In the genomic region with DNA sequence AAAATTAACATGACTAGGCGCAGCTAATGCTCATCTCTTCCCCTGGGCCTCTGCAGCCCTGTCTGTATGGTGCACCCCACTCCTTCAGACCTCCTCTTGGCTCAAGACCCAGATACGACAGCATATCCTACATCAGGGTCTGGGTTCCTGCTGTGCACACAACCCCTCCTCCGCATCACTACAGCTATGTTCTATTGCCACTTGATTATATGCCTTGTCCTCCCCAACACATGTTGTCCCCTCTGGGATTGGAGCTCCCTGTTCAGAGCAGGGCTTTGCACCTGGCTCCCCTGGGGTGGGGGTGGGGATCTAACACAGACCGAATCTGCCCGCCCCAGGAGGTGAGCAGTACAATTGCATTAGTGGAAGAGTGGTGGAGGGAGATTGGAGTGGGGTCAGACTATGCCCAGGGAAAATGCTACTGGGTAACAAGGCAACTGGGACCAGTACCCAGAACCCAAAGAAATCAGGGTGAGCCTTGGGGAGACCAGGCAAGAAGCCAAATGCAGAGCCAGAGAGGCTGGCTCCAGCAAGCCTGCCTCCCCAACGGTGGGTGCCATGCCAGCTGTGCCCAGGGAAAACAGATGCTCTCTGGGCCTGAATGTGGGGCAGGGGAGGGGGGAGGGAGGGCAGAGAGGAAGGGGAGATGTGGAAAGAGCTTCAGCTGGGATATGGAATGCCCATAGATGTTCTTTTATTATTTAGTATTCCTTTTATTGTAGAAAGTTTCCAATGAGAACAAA, we compare ENCODE assay signal across 15 mouse cellular contexts. TPM values are rescaled to one million over a fixed set of nuclear protein-coding genes. Genes with fewer than 3 reads are reported as not detected.
DNase-seq lines count a peak whose midpoint lies in the region; ATAC-seq lines count a peak whose summit lies in the region.
"Had no signal": no experiment of that assay in that cellular context is flagged by ENCODE, and none has a peak within 500 bp of the region (broad histone marks: within the 10 kb centered on the region; RNA-seq: fewer than 3 reads in every experiment).

No protein-coding gene starts in this region.

- WGBS in forebrain, embryonic 12.5 days = 55% methylated on average over 6 of the region's 6 CpGs
- WGBS in forebrain, embryonic 11.5 days = 64% methylated on average over 6 of the region's 6 CpGs
- 41% methylated on average over 6 of the region's 6 CpGs for WGBS in hindbrain, embryonic 13.5 days
- 43% methylated on average over 6 of the region's 6 CpGs for WGBS in midbrain, embryonic 15.5 days

- H3K4me1 ChIP-seq in forebrain, embryonic 12.5 days = peaks cover 37% of the 10 kb centered on the region
- no peaks in the 10 kb centered on the region for H3K4me1 ChIP-seq in forebrain, embryonic 11.5 days (replicated peaks; ENCODE audit: control insufficient read depth, insufficient read depth, low read length)
- peaks cover 44% of the 10 kb centered on the region for H3K4me1 ChIP-seq in hindbrain, embryonic 13.5 days (replicated peaks)
- peaks cover 13% of the 10 kb centered on the region for H3K4me1 ChIP-seq in midbrain, embryonic 15.5 days
- H3K4me1 ChIP-seq: liver, embryonic 15.5 days had no signal

- no peak overlapping the region for H3K4me2 ChIP-seq in forebrain, embryonic 12.5 days
- no peak overlapping the region for H3K4me2 ChIP-seq in forebrain, embryonic 11.5 days (ENCODE audit: low read depth, low read length, severe bottlenecking)
- no peak overlapping the region for H3K4me2 ChIP-seq in hindbrain, embryonic 13.5 days
- no peak overlapping the region for H3K4me2 ChIP-seq in midbrain, embryonic 15.5 days
- H3K4me2 ChIP-seq: liver, embryonic 15.5 days had no signal

- no peak overlapping the region for H3K4me3 ChIP-seq in forebrain, embryonic 12.5 days (replicated peaks)
- H3K4me3 ChIP-seq in forebrain, embryonic 11.5 days (ENCODE audit: low read depth, low read length) = no peak overlapping the region
- H3K4me3 ChIP-seq in hindbrain, embryonic 13.5 days = no peak overlapping the region
- no peak overlapping the region for H3K4me3 ChIP-seq in midbrain, embryonic 15.5 days
- H3K4me3 ChIP-seq: gastrocnemius, adult 2 months; liver, embryonic 15.5 days had no signal

- no peak for DNase-seq in forebrain, embryonic 11.5 days (ENCODE audit: low spot score)
- DNase-seq in MN1 (ENCODE audit: low spot score) = peak; percentile 61
- DNase-seq in thymus, postnatal 25 days = no peak
- no peak for DNase-seq in gastrocnemius, postnatal 36 days
- DNase-seq in heart, adult 11 months = no peak
- DNase-seq: cerebellum, adult 9-11 months; gastrocnemius, adult 2 months; right cerebral cortex, postnatal 25 days had no signal

- H3K27me3 ChIP-seq in forebrain, embryonic 12.5 days = no peaks in the 10 kb centered on the region
- no peaks in the 10 kb centered on the region for H3K27me3 ChIP-seq in forebrain, embryonic 11.5 days (ENCODE audit: control insufficient read depth, insufficient read depth, low read length)
- no peaks in the 10 kb centered on the region for H3K27me3 ChIP-seq in hindbrain, embryonic 13.5 days
- H3K27me3 ChIP-seq in midbrain, embryonic 15.5 days (replicated peaks) = no peaks in the 10 kb centered on the region
- H3K27me3 ChIP-seq: liver, embryonic 15.5 days had no signal

- peak overlapping the region; percentile 75 for H3K27ac ChIP-seq in forebrain, embryonic 12.5 days
- no peak overlapping the region for H3K27ac ChIP-seq in forebrain, embryonic 11.5 days (ENCODE audit: low read depth, low read length)
- H3K27ac ChIP-seq in hindbrain, embryonic 13.5 days = peak overlapping the region; percentile 69
- no peak overlapping the region for H3K27ac ChIP-seq in midbrain, embryonic 15.5 days
- H3K27ac ChIP-seq: gastrocnemius, adult 2 months; liver, embryonic 15.5 days; stomach, postnatal 0 days had no signal

- peaks cover 6% of the 10 kb centered on the region; the same call in 1 of the 2 replicates for H3K36me3 ChIP-seq in forebrain, embryonic 12.5 days (replicated peaks)
- H3K36me3 ChIP-seq in forebrain, embryonic 11.5 days (ENCODE audit: control insufficient read depth, insufficient read depth, low read length) = no peaks in the 10 kb centered on the region; the same call in 1 of the 2 replicates
- no peaks in the 10 kb centered on the region for H3K36me3 ChIP-seq in hindbrain, embryonic 13.5 days
- H3K36me3 ChIP-seq in midbrain, embryonic 15.5 days (replicated peaks) = no peaks in the 10 kb centered on the region
- H3K36me3 ChIP-seq: liver, embryonic 15.5 days had no signal

- intact Hi-C loops in gastrocnemius, postnatal 36 days (cut with DNase I) = no loop called here

- H3K9ac ChIP-seq in forebrain, embryonic 12.5 days = no peak overlapping the region
- no peak overlapping the region for H3K9ac ChIP-seq in forebrain, embryonic 11.5 days (ENCODE audit: low read length)
- H3K9ac ChIP-seq in hindbrain, embryonic 13.5 days = no peak overlapping the region
- H3K9ac ChIP-seq in midbrain, embryonic 15.5 days = no peak overlapping the region
- H3K9ac ChIP-seq: liver, embryonic 15.5 days had no signal

- peak; percentile 45; the same call in 1 of the 2 replicates for ATAC-seq in forebrain, embryonic 12.5 days (ENCODE audit: low FRiP score)
- no peak for ATAC-seq in forebrain, embryonic 11.5 days (replicated peaks; ENCODE audit: low FRiP score)
- ATAC-seq in hindbrain, embryonic 13.5 days (ENCODE audit: low FRiP score) = peak; percentile 36; the same call in 1 of the 2 replicates
- ATAC-seq in midbrain, embryonic 15.5 days (replicated peaks) = peak; percentile 42; the same call in 1 of the 2 replicates
- ATAC-seq: lung, postnatal 0 days had no signal

- H3K9me3 ChIP-seq in forebrain, embryonic 12.5 days = no peaks in the 10 kb centered on the region
- no peaks in the 10 kb centered on the region for H3K9me3 ChIP-seq in forebrain, embryonic 11.5 days (ENCODE audit: control insufficient read depth, low read length)
- H3K9me3 ChIP-seq in hindbrain, embryonic 13.5 days = no peaks in the 10 kb centered on the region
- H3K9me3 ChIP-seq in midbrain, embryonic 15.5 days = no peaks in the 10 kb centered on the region
- H3K9me3 ChIP-seq: liver, embryonic 15.5 days had no signal

RNA-seq across cellular contexts. Expression of a gene that starts 22.5 kb away (rescaled TPM):
- 137 and 147 TPM in 2 replicates for polyA plus RNA-seq in forebrain, embryonic 12.5 days (2016; fragmentation: Nextera tagmentation; extraction: Ambion mirVana)
- polyA plus RNA-seq in forebrain, embryonic 11.5 days (2014; fragmentation: Nextera tagmentation; extraction: Ambion mirVana) = 108 and 113 TPM in 2 replicates
- polyA plus RNA-seq in hindbrain, embryonic 13.5 days (2015; fragmentation: Nextera tagmentation; extraction: Ambion mirVana) = 36.7 and 40.1 TPM in 2 replicates
- 27.1 and 30.1 TPM in 2 replicates for polyA plus RNA-seq in midbrain, embryonic 15.5 days (2015; fragmentation: Nextera tagmentation; extraction: Ambion mirVana)
- total RNA-seq in gastrocnemius, postnatal 36 days (2021) = 1 to 10 TPM; 3.3 TPM

RNA-seq across cellular contexts. Expression of a gene that starts 32.2 kb away (rescaled TPM):
- polyA plus RNA-seq in forebrain, embryonic 12.5 days (2016; fragmentation: Nextera tagmentation; extraction: Ambion mirVana) = 1.2 TPM in 2 replicates
- polyA plus RNA-seq in forebrain, embryonic 11.5 days (2014; fragmentation: Nextera tagmentation; extraction: Ambion mirVana) = 0.08 and 0.20 TPM in 2 replicates
- 4.6 and 5.0 TPM in 2 replicates for polyA plus RNA-seq in hindbrain, embryonic 13.5 days (2015; fragmentation: Nextera tagmentation; extraction: Ambion mirVana)
- 10.1 and 11.1 TPM in 2 replicates for polyA plus RNA-seq in midbrain, embryonic 15.5 days (2015; fragmentation: Nextera tagmentation; extraction: Ambion mirVana)
- under 1 TPM; 0.02 to 0.08 TPM for total RNA-seq in gastrocnemius, postnatal 36 days (2021)
- polyA plus RNA-seq: liver, embryonic 15.5 days had no signal

RNA-seq across cellular contexts. Expression of a gene that starts 52.1 kb away (rescaled TPM):
- 2.0 and 2.1 TPM in 2 replicates for polyA plus RNA-seq in forebrain, embryonic 12.5 days (2016; fragmentation: Nextera tagmentation; extraction: Ambion mirVana)
- polyA plus RNA-seq in forebrain, embryonic 11.5 days (2014; fragmentation: Nextera tagmentation; extraction: Ambion mirVana) = 2.3 and 2.7 TPM in 2 replicates
- polyA plus RNA-seq in hindbrain, embryonic 13.5 days (2015; fragmentation: Nextera tagmentation; extraction: Ambion mirVana) = 1.6 TPM in 2 replicates
- 2.1 and 2.3 TPM in 2 replicates for polyA plus RNA-seq in midbrain, embryonic 15.5 days (2015; fragmentation: Nextera tagmentation; extraction: Ambion mirVana)
- 1 to 10 TPM; 5.6 to 6.6 TPM for total RNA-seq in gastrocnemius, postnatal 36 days (2021)
- total RNA-seq: MEL had no signal

Comparison
In these comparisons a context has a peak if more than half of its experiments do, and no peak if none do; other contexts are left out.
1. H3K27ac ChIP-seq: peak in forebrain, embryonic 12.5 days (single experiment) and hindbrain, embryonic 13.5 days (single experiment); none in forebrain, embryonic 11.5 days (single experiment) and midbrain, embryonic 15.5 days (single experiment).